Mouse (Mus musculus) stomach, embryonic 15.5 days (tissue): Measurements from ENCODE around the gene Cnot9. TPM values are rescaled to one million over a fixed set of nuclear protein-coding genes. Genes with fewer than 3 reads are reported as not detected.
A peak's percentile ranks its signal among the peaks of the same experiment; 100 is the strongest.
"Not testable (repeated sequence)": the region's sequence is repeated elsewhere in the genome, so short reads cannot be mapped to it uniquely, and the experiment has no call there.

Source experiments
- ATAC-seq: fragments of 200-750 bp; cut with Nextera tagmentation; 2 replicates; pipeline ENCODE4 v1.8.0; 2017; ENCODE audit warnings: low read depth, moderate number of reproducible peaks, moderate TSS enrichment; ENCODE audit not compliant: insufficient read depth, low FRiP score
- H3K27ac ChIP-seq: fragments of 300-500 bp; sonication (generic); 2 replicates; pipeline ENCODE4 v1.5.1; 2015; ENCODE audit warnings: mild to moderate bottlenecking, inconsistent platforms
- H3K27me3 ChIP-seq: fragments of 300-500 bp; sonication (generic); replicated peaks from 2 replicates; pipeline ENCODE4 v1.6.1; 2015; ENCODE audit warnings: inconsistent platforms
- H3K36me3 ChIP-seq: fragments of 300-500 bp; sonication (generic); 2 replicates; pipeline ENCODE4 v1.6.1; 2015; ENCODE audit warnings: inconsistent platforms
- H3K4me1 ChIP-seq: fragments of 300-500 bp; sonication (generic); 2 replicates; pipeline ENCODE4 v1.6.1; 2015; ENCODE audit warnings: inconsistent platforms
- H3K4me2 ChIP-seq: fragments of 300-500 bp; sonication (generic); 2 replicates; pipeline ENCODE4 v1.6.1; 2015; ENCODE audit warnings: mild to moderate bottlenecking, inconsistent platforms
- H3K4me3 ChIP-seq: fragments of 300-500 bp; sonication (generic); replicated peaks from 2 replicates; pipeline ENCODE4 v1.5.1; 2015; ENCODE audit warnings: inconsistent platforms
- H3K9ac ChIP-seq: fragments of 300-500 bp; sonication (generic); 2 replicates; pipeline ENCODE4 v1.6.1; 2015; ENCODE audit warnings: inconsistent platforms
- H3K9me3 ChIP-seq: fragments of 300-500 bp; sonication (generic); 2 replicates; pipeline ENCODE4 v1.6.1; 2016; ENCODE audit warnings: inconsistent platforms
- WGBS: fragments of 180-500 bp; shearing (Covaris S2); methylation state at CpG from one replicate; pipeline ENCODE4 v1.1.7; 2015; 5-methylcytosine and 5-hydroxymethylcytosine counted together
- polyA plus RNA-seq: library from polyadenylated mRNA; unstranded; fragments of >200 nt; fragmentation: Nextera tagmentation; extraction: Ambion mirVana; gene quantifications from 2 replicates; pipeline ENCODE4 v1.2.1, GENCODE M21; 2015

The Cnot9 gene
- 51.1 and 57.6 TPM in 2 replicates for polyA plus RNA-seq

GRCm38 (mm10) chr1:74505721-74506464, at the start of gene Cnot9:
Gene Cnot9 (plus strand): TSS chr1:74506058.
- peak; percentile 100 for ATAC-seq
- WGBS: under 1% methylated on average over 64 of the region's 64 CpGs
- peak within 1 kb of the TSS; percentile 94 for H3K27ac ChIP-seq
- no peaks in the 10 kb centered on the region for H3K9me3 ChIP-seq
- peak within 1 kb of the TSS; percentile 64 for H3K4me2 ChIP-seq
- peaks cover 17% of the 10 kb centered on the region for H3K4me1 ChIP-seq
- H3K4me3 ChIP-seq: peak within 1 kb of the TSS; percentile 81
- no peaks in the 10 kb centered on the region for H3K27me3 ChIP-seq
- peak within 1 kb of the TSS; percentile 90 for H3K9ac ChIP-seq
- H3K36me3 ChIP-seq: no peaks in the 10 kb centered on the region

- H3K36me3 ChIP-seq: peaks cover 11% of the 10 kb centered on the region
- no peak overlapping the region for H3K9ac ChIP-seq
- no peak for ATAC-seq
- H3K27me3 ChIP-seq: no peaks in the 10 kb centered on the region
- H3K27ac ChIP-seq: no peak overlapping the region
- WGBS: 74% methylated on average over 2 of the region's 2 CpGs
- no peak overlapping the region for H3K4me3 ChIP-seq
- no peak overlapping the region for H3K4me2 ChIP-seq
- H3K4me1 ChIP-seq: no peaks in the 10 kb centered on the region
- no peaks in the 10 kb centered on the region for H3K9me3 ChIP-seq
Measured at GRCm38 (mm10) chr1:74460273-74460672, 45.6 kb upstream of the Cnot9 start.

DNA sequence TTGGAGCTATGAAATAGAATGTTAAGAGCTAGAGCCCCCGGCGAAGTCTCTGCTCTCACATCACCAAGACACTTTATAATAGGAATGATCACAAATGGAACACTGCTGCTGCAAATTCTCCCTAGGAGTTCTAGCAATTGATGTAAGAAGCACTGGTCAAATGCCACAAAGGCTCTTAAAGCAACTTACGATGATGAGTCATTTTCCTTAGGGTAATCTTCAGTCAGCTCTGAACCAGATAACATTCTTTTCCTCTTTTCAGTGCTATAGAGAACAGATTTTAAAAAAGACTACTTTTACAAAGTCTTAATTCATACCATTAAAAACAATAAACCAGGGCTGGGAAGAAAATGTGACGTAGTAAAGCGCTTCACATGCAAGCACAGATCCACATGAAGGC, 20.1 kb upstream of the Cnot9 start:
- no peak for ATAC-seq
- Histone ChIP-seq H3K27ac (no peak overlapping the region), H3K4me1 (no peaks in the 10 kb centered on the region), H3K4me2 (no peak overlapping the region), H3K9ac (no peak overlapping the region), H3K36me3 (peaks cover 41% of the 10 kb centered on the region), H3K4me3 (no peak overlapping the region), H3K27me3 (no peaks in the 10 kb centered on the region), H3K9me3 (no peaks in the 10 kb centered on the region)
- WGBS: 92% methylated on average over 5 of the region's 5 CpGs

- no peak overlapping the region for H3K4me2 ChIP-seq
- H3K36me3 ChIP-seq: 0 out of 2 replicates have a peak, but pooled peaks cover 2% of the 10 kb centered on the region
- no peak overlapping the region for H3K27ac ChIP-seq
- H3K4me1 ChIP-seq: peaks cover 8% of the 10 kb centered on the region
- H3K4me3 ChIP-seq: no peak overlapping the region
- no peaks in the 10 kb centered on the region for H3K27me3 ChIP-seq
- no peak for ATAC-seq
- 69% methylated on average over 1 of the region's 1 CpGs for WGBS
- no peaks in the 10 kb centered on the region for H3K9me3 ChIP-seq
- no peak overlapping the region for H3K9ac ChIP-seq
Measured at GRCm38 (mm10) chr1:74501106-74501505, 4.8 kb upstream of the Cnot9 start.

DNA sequence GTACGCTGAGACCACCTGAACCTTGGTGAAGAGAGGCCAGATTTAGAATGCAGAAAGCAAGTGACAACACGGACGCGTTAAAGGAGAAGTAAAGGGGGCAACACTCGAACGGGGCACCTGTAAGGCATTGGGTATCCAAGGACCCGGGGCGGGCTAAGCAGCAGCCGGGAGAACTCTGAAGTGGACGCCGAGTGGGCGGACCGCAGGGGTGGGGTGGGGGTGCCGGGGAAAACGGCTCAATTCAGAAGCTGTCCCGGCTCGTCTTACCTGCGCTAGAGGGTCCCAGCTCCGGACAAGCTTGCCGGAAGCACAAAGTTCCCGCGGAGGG, 501 bp upstream of the Cnot9 start:
- H3K4me3 ChIP-seq: peak overlapping the region; percentile 81
- H3K36me3 ChIP-seq: no peaks in the 10 kb centered on the region
- H3K4me2 ChIP-seq: peak overlapping the region; percentile 64
- H3K4me1 ChIP-seq: peaks cover 17% of the 10 kb centered on the region
- ATAC-seq: peak; percentile 67
- no peaks in the 10 kb centered on the region for H3K27me3 ChIP-seq
- WGBS: under 1% methylated on average over 22 of the region's 22 CpGs
- peak overlapping the region; percentile 52; the same call in 1 of the 2 replicates for H3K27ac ChIP-seq
- no peaks in the 10 kb centered on the region for H3K9me3 ChIP-seq
- peak overlapping the region; percentile 67 for H3K9ac ChIP-seq

GRCm38 (mm10) chr1:74506471-74506881, 618 bp downstream of the Cnot9 start:
- H3K36me3 ChIP-seq: no peaks in the 10 kb centered on the region
- H3K9me3 ChIP-seq: no peaks in the 10 kb centered on the region
- peak overlapping the region; percentile 90 for H3K9ac ChIP-seq
- peak overlapping the region; percentile 62 for H3K4me2 ChIP-seq
- WGBS: 0% methylated on average over 34 of the region's 34 CpGs
- peaks cover 17% of the 10 kb centered on the region for H3K4me1 ChIP-seq
- H3K27ac ChIP-seq: peak overlapping the region; percentile 94
- peak; percentile 2; the same call in 1 of the 2 replicates for ATAC-seq
- H3K27me3 ChIP-seq: no peaks in the 10 kb centered on the region
- H3K4me3 ChIP-seq: peak overlapping the region; percentile 81

- ATAC-seq: no peak
- H3K4me2 ChIP-seq: peak overlapping the region; percentile 62
- no peaks in the 10 kb centered on the region for H3K27me3 ChIP-seq
- no peak overlapping the region for H3K9ac ChIP-seq
- no peak overlapping the region for H3K27ac ChIP-seq
- H3K4me1 ChIP-seq: peaks cover 17% of the 10 kb centered on the region
- H3K9me3 ChIP-seq: no peaks in the 10 kb centered on the region
- H3K4me3 ChIP-seq: no peak overlapping the region
- WGBS: 90% methylated on average over 2 of the region's 2 CpGs
- H3K36me3 ChIP-seq: no peaks in the 10 kb centered on the region
Measured at GRCm38 (mm10) chr1:74507780-74508179, 1.9 kb downstream of the Cnot9 start.

GRCm38 (mm10) chr1:74511306-74511705, 5.4 kb downstream of the Cnot9 start:
- WGBS: 87% methylated on average over 5 of the region's 5 CpGs
- H3K27me3 ChIP-seq: no peaks in the 10 kb centered on the region
- ATAC-seq: no peak
- H3K36me3 ChIP-seq: 0 out of 2 replicates have a peak, but pooled peaks cover 4% of the 10 kb centered on the region
- no peak overlapping the region for H3K4me2 ChIP-seq
- H3K27ac ChIP-seq: no peak overlapping the region
- no peaks in the 10 kb centered on the region for H3K9me3 ChIP-seq
- peaks cover 9% of the 10 kb centered on the region; the same call in 1 of the 2 replicates for H3K4me1 ChIP-seq
- no peak overlapping the region for H3K9ac ChIP-seq
- H3K4me3 ChIP-seq: no peak overlapping the region

- not testable (repeated sequence) for H3K27ac ChIP-seq, H3K4me3 ChIP-seq, H3K4me1 ChIP-seq, ATAC-seq, H3K27me3 ChIP-seq, H3K9ac ChIP-seq, H3K36me3 ChIP-seq, H3K4me2 ChIP-seq, H3K9me3 ChIP-seq
- 79% methylated on average over 1 of the region's 1 CpGs for WGBS
Measured at GRCm38 (mm10) chr1:74512999-74513398, 7.1 kb downstream of the Cnot9 start.

DNA sequence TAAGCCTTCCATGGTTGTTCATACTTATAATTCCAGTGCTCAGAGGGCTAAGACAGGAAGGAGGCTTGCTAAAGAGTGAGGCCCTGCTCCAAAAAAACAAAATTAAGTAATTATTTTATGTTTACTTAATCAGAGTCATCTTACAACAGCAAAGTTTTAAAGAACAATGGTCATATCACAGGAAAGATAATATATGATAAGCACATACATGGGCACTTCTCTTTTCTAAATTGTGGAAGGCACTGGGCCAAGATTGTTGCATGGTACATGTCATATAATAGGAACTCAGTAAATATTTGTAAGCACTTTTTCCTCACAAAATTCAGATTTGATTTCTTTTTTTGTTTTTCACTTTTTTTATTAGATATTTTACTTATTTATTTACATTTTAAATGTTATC, 14.0 kb downstream of the Cnot9 start:
- no peak for ATAC-seq
- Histone ChIP-seq H3K4me1 (no peaks in the 10 kb centered on the region), H3K27ac (no peak overlapping the region), H3K4me3 (no peak overlapping the region), H3K4me2 (no peak overlapping the region), H3K9me3 (no peaks in the 10 kb centered on the region), H3K27me3 (no peaks in the 10 kb centered on the region), H3K36me3 (peaks cover 40% of the 10 kb centered on the region; the same call in 1 of the 2 replicates), H3K9ac (no peak overlapping the region)

- no peak for ATAC-seq
- Histone ChIP-seq H3K27me3 (no peaks in the 10 kb centered on the region), H3K27ac (no peak overlapping the region), H3K36me3 (peaks cover 50% of the 10 kb centered on the region), H3K4me1 (no peaks in the 10 kb centered on the region), H3K4me3 (no peak overlapping the region), H3K9ac (no peak overlapping the region), H3K4me2 (no peak overlapping the region), H3K9me3 (no peaks in the 10 kb centered on the region)
- WGBS: 89% methylated on average over 4 of the region's 4 CpGs
Measured at GRCm38 (mm10) chr1:74524746-74525145, 18.9 kb downstream of the Cnot9 start.

DNA sequence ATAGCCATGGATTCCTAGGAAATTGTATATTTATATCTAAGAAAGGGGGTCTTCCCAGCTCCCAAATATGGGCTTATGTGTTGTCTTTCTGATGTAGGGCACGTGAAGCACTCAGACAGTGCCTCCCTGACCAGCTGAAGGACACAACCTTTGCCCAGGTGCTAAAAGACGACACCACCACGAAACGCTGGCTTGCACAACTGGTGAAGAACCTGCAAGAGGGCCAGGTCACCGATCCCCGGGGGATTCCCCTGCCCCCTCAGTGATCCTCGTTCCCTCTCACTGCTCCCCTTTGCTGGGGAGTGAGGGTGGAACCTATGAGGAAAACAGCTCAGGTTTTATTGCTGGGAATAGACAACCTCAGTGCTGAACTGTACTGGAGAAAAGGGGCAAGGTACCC, 22.7 kb downstream of the Cnot9 start:
- no peak overlapping the region for H3K4me2 ChIP-seq
- no peak overlapping the region for H3K9ac ChIP-seq
- H3K4me3 ChIP-seq: no peak overlapping the region
- no peaks in the 10 kb centered on the region for H3K9me3 ChIP-seq
- ATAC-seq: no peak
- no peak overlapping the region for H3K27ac ChIP-seq
- peaks cover 45% of the 10 kb centered on the region for H3K36me3 ChIP-seq
- no peaks in the 10 kb centered on the region for H3K4me1 ChIP-seq
- H3K27me3 ChIP-seq: no peaks in the 10 kb centered on the region
- WGBS: 84% methylated on average over 7 of the region's 7 CpGs
